ENCODE assay signal across 12 mouse cellular contexts in genomic region chr9:59096551-59097268, GRCm38 (mm10).
DNase-seq lines count a peak whose midpoint lies in the region; ATAC-seq and TF ChIP-seq lines count a peak whose summit lies in the region.
"Had no signal": no experiment of that assay in that cellular context is flagged by ENCODE, and none has a peak within 500 bp of the region (broad histone marks: within the 10 kb centered on the region; RNA-seq: fewer than 3 reads in every experiment).

No protein-coding gene starts in this region.

- no peaks in the 10 kb centered on the region for H3K9me3 ChIP-seq in hindbrain, postnatal 0 days (ENCODE audit: low read length)
- no peaks in the 10 kb centered on the region for H3K9me3 ChIP-seq in hindbrain, embryonic 16.5 days (ENCODE audit: control insufficient read depth, low read length)
- no peaks in the 10 kb centered on the region for H3K9me3 ChIP-seq in embryonic facial prominence, embryonic 15.5 days (replicated peaks)

- peak; percentile 35 to 50 for DNase-seq in cerebellum, postnatal 25 days
- DNase-seq in cerebellum, adult 9-10 months = no peak
- DNase-seq in hindbrain, postnatal 0 days (ENCODE audit: low spot score) = no peak
- peak; percentile 9 for DNase-seq in lung, postnatal 36 days
- DNase-seq in urinary bladder, adult 2 months (ENCODE audit: low spot score) = no peak
- DNase-seq in thymus, postnatal 4 days = no peak
- DNase-seq: kidney, postnatal 10 days had no signal

- peak overlapping the region; percentile 13; the same call in 1 of the 2 replicates for H3K4me2 ChIP-seq in hindbrain, postnatal 0 days (ENCODE audit: low read depth, low read length)
- H3K4me2 ChIP-seq in hindbrain, embryonic 16.5 days (ENCODE audit: low read length) = no peak overlapping the region
- H3K4me2 ChIP-seq in embryonic facial prominence, embryonic 15.5 days (replicated peaks) = no peak overlapping the region

- H3K27me3 ChIP-seq in hindbrain, postnatal 0 days (ENCODE audit: insufficient read depth, low read length) = no peaks in the 10 kb centered on the region
- no peaks in the 10 kb centered on the region for H3K27me3 ChIP-seq in hindbrain, embryonic 16.5 days (replicated peaks; ENCODE audit: control insufficient read depth, insufficient read depth, low read length)
- H3K27me3 ChIP-seq in embryonic facial prominence, embryonic 15.5 days = no peaks in the 10 kb centered on the region

- no peak for TF ChIP-seq CTCF in hindbrain, postnatal 0 days (IDR thresholded peaks at IDR 0.05; ENCODE audit: low read depth)

- peak overlapping the region; percentile 56; the same call in 1 of the 2 replicates for H3K27ac ChIP-seq in hindbrain, postnatal 0 days
- no peak overlapping the region; the same call in 1 of the 2 replicates for H3K27ac ChIP-seq in hindbrain, embryonic 16.5 days (ENCODE audit: low read depth, low read length)
- H3K27ac ChIP-seq in embryonic facial prominence, embryonic 15.5 days (replicated peaks) = peak overlapping the region; percentile 65
- H3K27ac ChIP-seq: liver, embryonic 14.5 days had no signal

- no peak overlapping the region for H3K9ac ChIP-seq in hindbrain, postnatal 0 days (replicated peaks; ENCODE audit: low read length)
- no peak overlapping the region for H3K9ac ChIP-seq in hindbrain, embryonic 16.5 days (ENCODE audit: low read depth, low read length)
- H3K9ac ChIP-seq in embryonic facial prominence, embryonic 15.5 days = no peak overlapping the region
- H3K9ac ChIP-seq: liver, embryonic 14.5 days had no signal

- peaks cover 12% of the 10 kb centered on the region for H3K4me1 ChIP-seq in hindbrain, postnatal 0 days (ENCODE audit: insufficient read depth, low read length)
- peaks cover 9% of the 10 kb centered on the region for H3K4me1 ChIP-seq in hindbrain, embryonic 16.5 days (ENCODE audit: control insufficient read depth, insufficient read depth, low read depth, low read length)
- peaks cover 20% of the 10 kb centered on the region for H3K4me1 ChIP-seq in embryonic facial prominence, embryonic 15.5 days

- no peak for ATAC-seq in hindbrain, postnatal 0 days
- ATAC-seq in hindbrain, embryonic 16.5 days = no peak
- no peak; the same call in 1 of the 2 replicates for ATAC-seq in embryonic facial prominence, embryonic 15.5 days (ENCODE audit: insufficient number of reproducible peaks, low FRiP score, low TSS enrichment, low read depth)
- ATAC-seq: midbrain, embryonic 16.5 days had no signal

- no peak overlapping the region for H3K4me3 ChIP-seq in hindbrain, postnatal 0 days (ENCODE audit: low read length)
- H3K4me3 ChIP-seq in hindbrain, embryonic 16.5 days (ENCODE audit: low read length) = no peak overlapping the region
- no peak overlapping the region for H3K4me3 ChIP-seq in embryonic facial prominence, embryonic 15.5 days (replicated peaks)
- H3K4me3 ChIP-seq: erythroblast, embryonic 14.5 days had no signal

- WGBS in hindbrain, postnatal 0 days = 39% methylated on average over 12 of the region's 12 CpGs
- 46% methylated on average over 12 of the region's 12 CpGs for WGBS in hindbrain, embryonic 16.5 days
- WGBS in embryonic facial prominence, embryonic 15.5 days = 33% methylated on average over 12 of the region's 12 CpGs

- no peaks in the 10 kb centered on the region for H3K36me3 ChIP-seq in hindbrain, postnatal 0 days (ENCODE audit: insufficient read depth, low read length)
- H3K36me3 ChIP-seq in hindbrain, embryonic 16.5 days (ENCODE audit: control insufficient read depth, insufficient read depth, low read length) = no peaks in the 10 kb centered on the region
- H3K36me3 ChIP-seq in embryonic facial prominence, embryonic 15.5 days = no peaks in the 10 kb centered on the region

Comparison
In these comparisons a context has a peak if more than half of its experiments do, and no peak if none do; other contexts are left out.
1. DNase-seq: peak in cerebellum, postnatal 25 days (2 of 2) and lung, postnatal 36 days (single experiment); none in cerebellum, adult 9-10 months (single experiment), hindbrain, postnatal 0 days (single experiment), urinary bladder, adult 2 months (single experiment) and thymus, postnatal 4 days (single experiment).